Mouse (Mus musculus): ENCODE results near the gene 1810010H24Rik.

DNA sequence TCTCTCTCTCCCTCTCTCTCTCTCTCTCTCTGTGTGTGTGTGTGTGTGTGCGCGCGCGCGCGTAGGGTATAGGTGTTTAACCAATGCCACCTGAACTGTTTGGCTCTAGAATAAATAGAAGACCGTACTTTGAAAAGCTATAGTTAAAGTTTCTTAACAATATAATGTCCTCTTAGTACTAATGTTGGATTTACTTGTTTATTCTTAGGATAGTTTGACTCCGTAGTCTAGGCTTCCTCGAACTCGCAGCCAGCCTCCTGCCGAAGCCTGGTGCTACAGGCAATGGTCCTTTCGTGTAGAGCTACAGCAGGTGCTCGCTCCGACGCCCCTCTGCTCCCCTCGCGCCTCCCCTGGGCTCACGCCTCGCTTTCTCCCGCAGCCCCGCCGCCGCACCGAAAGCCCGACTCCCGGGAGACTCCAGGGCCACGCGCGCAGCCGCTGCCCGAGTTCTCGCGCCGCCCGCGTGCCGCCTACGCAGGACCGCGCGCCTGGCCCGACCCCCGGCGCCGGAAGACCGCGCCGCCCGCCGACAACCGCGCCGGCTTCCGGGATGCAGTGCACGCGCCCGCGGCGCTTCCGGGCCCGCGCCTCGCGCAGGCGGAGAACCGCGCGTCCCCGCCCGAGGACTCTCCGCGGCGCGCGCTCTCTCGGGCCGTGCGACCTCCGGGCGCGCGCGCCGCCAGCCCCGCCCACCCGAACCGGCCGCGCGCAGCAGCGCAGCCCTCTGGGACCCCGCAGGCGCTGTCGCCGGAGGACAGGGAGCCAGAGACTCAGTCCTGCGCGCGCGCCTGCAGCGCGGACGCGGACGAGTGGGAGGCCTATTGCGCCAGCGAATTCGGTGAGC is 2.2 kb downstream of the 1810010H24Rik start:
- no peak for TF ChIP-seq ZC3H11A (IDR thresholded peaks at IDR 0.05; ENCODE audit: borderline replicate concordance, low read depth, low read length)
- TF ChIP-seq MAFK (IDR thresholded peaks at IDR 0.05; ENCODE audit: insufficient read depth, low read depth, low read length) = no peak
- no peak for TF ChIP-seq HCFC1 (IDR thresholded peaks at IDR 0.05; ENCODE audit: borderline replicate concordance, insufficient read depth, low read length)
- TF ChIP-seq ZNF384 (IDR thresholded peaks at IDR 0.05; ENCODE audit: low read depth, low read length) = no peak

Measured in ES-E14 (cell line).